In genomic region chr6:91694610-91695009, GRCm38 (mm10) we compare ENCODE assay signal across 8 mouse cellular contexts. TPM values are rescaled to one million over a fixed set of nuclear protein-coding genes. Genes with fewer than 3 reads are reported as not detected.
DNase-seq lines count a peak whose midpoint lies in the region; ATAC-seq and TF ChIP-seq lines count a peak whose summit lies in the region.

No protein-coding gene starts in this region.

- no peak for DNase-seq in frontal cortex, postnatal 25 days (ENCODE audit: low spot score in 2 of 2)
- peak; percentile 33 for DNase-seq in ovary, adult 18-20 months (ENCODE audit: low spot score)
- DNase-seq in ovary, postnatal 10 days (ENCODE audit: low spot score): no peak
- DNase-seq in heart, adult 2 months: peak; percentile 62 to 79
- peak; percentile 38 for DNase-seq in midbrain, embryonic 14.5 days
- no peak for DNase-seq in left cerebral cortex, postnatal 36 days (ENCODE audit: low spot score in 2 of 2)
- no peak for DNase-seq in right cerebral cortex, postnatal 14 days

- no peaks in the 10 kb centered on the region for H3K27me3 ChIP-seq in heart, adult 2 months (ENCODE audit: control insufficient read depth, insufficient read depth, low read length)
- no peaks in the 10 kb centered on the region for H3K27me3 ChIP-seq in midbrain, embryonic 14.5 days (ENCODE audit: control insufficient read depth, insufficient read depth, low read length)

- no peak for TF ChIP-seq POLR2A in heart, adult 2 months (IDR thresholded peaks at IDR 0.05; ENCODE audit: insufficient read depth, low read depth, low read length)

- no peak overlapping the region for H3K4me2 ChIP-seq in midbrain, embryonic 14.5 days (ENCODE audit: low read length)

- WGBS in heart, adult 2 months: 16% methylated on average over 7 of the region's 7 CpGs
- WGBS in midbrain, embryonic 14.5 days: 60% methylated on average over 7 of the region's 7 CpGs

- H3K4me3 ChIP-seq in heart, adult 2 months: no peak overlapping the region
- H3K4me3 ChIP-seq in midbrain, embryonic 14.5 days (replicated peaks; ENCODE audit: low read depth, low read length): no peak overlapping the region

- peak overlapping the region; percentile 0; the same call in 1 of the 2 replicates for H3K27ac ChIP-seq in heart, adult 2 months
- no peak overlapping the region for H3K27ac ChIP-seq in midbrain, embryonic 14.5 days (replicated peaks; ENCODE audit: low read depth, low read length)

- no peaks in the 10 kb centered on the region for H3K9me3 ChIP-seq in midbrain, embryonic 14.5 days (ENCODE audit: control insufficient read depth, low read length)

- ATAC-seq in frontal cortex, adult (ENCODE audit: low TSS enrichment): 0 out of 2 replicates have a peak, but pooled peaks have one; percentile 27
- no peak for ATAC-seq in midbrain, embryonic 14.5 days (ENCODE audit: low FRiP score, low TSS enrichment)

- TF ChIP-seq CTCF in heart, adult 2 months (IDR thresholded peaks at IDR 0.05): no peak

- H3K79me2 ChIP-seq in heart, adult 2 months (replicated peaks; ENCODE audit: control insufficient read depth, insufficient read depth, low read length): peaks cover 5% of the 10 kb centered on the region

- no peak for TF ChIP-seq EP300 in heart, adult 2 months (IDR thresholded peaks at IDR 0.05; ENCODE audit: insufficient read depth, low read depth, low read length)

- no peak overlapping the region for H3K9ac ChIP-seq in heart, adult 2 months (ENCODE audit: low read depth, low read length)
- H3K9ac ChIP-seq in midbrain, embryonic 14.5 days (replicated peaks; ENCODE audit: low read length): no peak overlapping the region

- peaks cover 13% of the 10 kb centered on the region; the same call in 1 of the 2 replicates for H3K36me3 ChIP-seq in heart, adult 2 months (ENCODE audit: control insufficient read depth, insufficient read depth, low read length)
- 0 out of 2 replicates have a peak, but pooled peaks cover 10% of the 10 kb centered on the region for H3K36me3 ChIP-seq in midbrain, embryonic 14.5 days (ENCODE audit: control insufficient read depth, insufficient read depth, low read length)

- intact Hi-C loops in heart, adult 2 months (cut with DNase I): no loop called here
- intact Hi-C loops in left cerebral cortex, postnatal 36 days (cut with DNase I): no loop called here

- H3K4me1 ChIP-seq in heart, adult 2 months (ENCODE audit: control insufficient read depth, insufficient read depth, low read length): peaks cover 39% of the 10 kb centered on the region
- 0 out of 2 replicates have a peak, but pooled peaks cover 8% of the 10 kb centered on the region for H3K4me1 ChIP-seq in midbrain, embryonic 14.5 days (ENCODE audit: control insufficient read depth, insufficient read depth, low read length)

RNA-seq across cellular contexts. Expression of gene Slc6a6, which starts 10.8 kb away (rescaled TPM):
- 10 to 100 TPM; 56.4 to 96.9 TPM for total RNA-seq in heart, adult 2 months (2021)
- polyA plus RNA-seq in heart, adult 2 months (2012; rRNA removed): 86.2 and 118 TPM in 2 replicates
- 94.1 and 94.3 TPM in 2 replicates for polyA plus RNA-seq in midbrain, embryonic 14.5 days (2014; fragmentation: Nextera tagmentation; extraction: Ambion mirVana)
- 100 to 1,000 TPM; 120 to 170 TPM for total RNA-seq in left cerebral cortex, postnatal 36 days (2021)

Comparison
In these comparisons a context has a peak if more than half of its experiments do, and no peak if none do; other contexts are left out.
1. DNase-seq: peak in ovary, adult 18-20 months (single experiment), heart, adult 2 months (2 of 2) and midbrain, embryonic 14.5 days (single experiment); none in frontal cortex, postnatal 25 days (0 of 2), ovary, postnatal 10 days (single experiment), left cerebral cortex, postnatal 36 days (0 of 2) and right cerebral cortex, postnatal 14 days (single experiment).